Mouse (Mus musculus) small intestine, adult 2 months (tissue): ENCODE data around the gene Snx8. TPM values are rescaled to one million over a fixed set of nuclear protein-coding genes. Genes with fewer than 3 reads are reported as not detected.

Experiments used
- H3K27ac ChIP-seq: fragments of 200-500 bp; 2 replicates; pipeline ENCODE4 v1.5.1; 2012; ENCODE audit warnings: low read depth, low read length, control low read depth, inconsistent platforms; ENCODE audit not compliant: insufficient read depth
- H3K27me3 ChIP-seq: fragments of 200-500 bp; 2 replicates; pipeline ENCODE4 v1.6.1; 2012; ENCODE audit warnings: mild to moderate bottlenecking, moderate library complexity, low read length, inconsistent platforms; ENCODE audit not compliant: control insufficient read depth, insufficient read depth
- H3K36me3 ChIP-seq: fragments of 200-500 bp; 2 replicates; pipeline ENCODE4 v1.6.1; 2012; ENCODE audit warnings: mild to moderate bottlenecking, low read length, control low read depth, inconsistent platforms; ENCODE audit not compliant: control insufficient read depth, insufficient read depth
- H3K4me1 ChIP-seq: fragments of 200-500 bp; 2 replicates; pipeline ENCODE4 v1.6.1; 2012; ENCODE audit warnings: low read length, inconsistent platforms, mixed read lengths; ENCODE audit not compliant: control insufficient read depth, insufficient read depth, insufficient read length
- H3K4me3 ChIP-seq: fragments of 200-500 bp; 2 replicates; pipeline ENCODE4 v1.5.1; 2012; ENCODE audit warnings: low read depth, mild to moderate bottlenecking, control low read depth, inconsistent platforms, low read length, moderate library complexity
- CTCF ChIP-seq: fragments of 200-500 bp; IDR thresholded peaks from 2 replicates; pipeline ENCODE4 v1.5.1; 2012; ENCODE audit warnings: low read depth, mild to moderate bottlenecking, control low read depth, inconsistent platforms, low read length, moderate library complexity, mixed read lengths; ENCODE audit not compliant: insufficient replicate concordance, insufficient read length; ENCODE audit errors: extremely low read depth
- POLR2A ChIP-seq: fragments of 200-500 bp; IDR thresholded peaks from 2 replicates; pipeline ENCODE4 v1.6.1; 2012; ENCODE audit warnings: low read depth, mild to moderate bottlenecking, control low read depth, inconsistent platforms, low read length, moderate library complexity
- WGBS: fragments of 180-500 bp; shearing (Covaris S2); methylation state at CpG from one replicate; pipeline ENCODE4 v1.1.7; 2018; 5-methylcytosine and 5-hydroxymethylcytosine counted together
- polyA plus RNA-seq: library from polyadenylated mRNA; depleted of rRNA; stranded (reverse); fragments of >200 nt; gene quantifications from 2 replicates; pipeline ENCODE4 v1.2.3, GENCODE M21; 2012; rRNA removed

The Snx8 gene
- polyA plus RNA-seq, 1 experiment, result 6.6 TPM

- H3K36me3 ChIP-seq, result peaks cover 39% of the 10 kb centered on the region
- 96% methylated on average over 8 of the region's 8 CpGs for WGBS
- no peaks in the 10 kb centered on the region for H3K27me3 ChIP-seq
- no peak overlapping the region for H3K4me3 ChIP-seq
- H3K4me1 ChIP-seq, result no peaks in the 10 kb centered on the region
- H3K27ac ChIP-seq, result no peak overlapping the region
- no peak for TF ChIP-seq CTCF
- TF ChIP-seq POLR2A, result no peak
These were observed 83.0 kb downstream of the Snx8 start for GRCm38 (mm10) chr5:140306016-140306415.

- TF ChIP-seq POLR2A (no peak), CTCF (no peak)
- Histone ChIP-seq H3K36me3 (peaks cover 38% of the 10 kb centered on the region), H3K27ac (no peak overlapping the region), H3K27me3 (no peaks in the 10 kb centered on the region), H3K4me3 (no peak overlapping the region), H3K4me1 (no peaks in the 10 kb centered on the region)
- 92% methylated on average over 4 of the region's 4 CpGs for WGBS
These were observed 90.8 kb downstream of the Snx8 start for GRCm38 (mm10) chr5:140298291-140298690.

- 97% methylated on average over 1 of the region's 1 CpGs for WGBS
- no peak overlapping the region for H3K4me3 ChIP-seq
- no peak overlapping the region for H3K27ac ChIP-seq
- peaks cover 13% of the 10 kb centered on the region for H3K36me3 ChIP-seq
- no peaks in the 10 kb centered on the region for H3K27me3 ChIP-seq
- no peaks in the 10 kb centered on the region for H3K4me1 ChIP-seq
- TF ChIP-seq CTCF (peak; percentile 58; the same call in 1 of the 2 replicates), POLR2A (no peak)
These were observed 96.9 kb downstream of the Snx8 start for GRCm38 (mm10) chr5:140292152-140292551.

Other genes with a start within 250 kb of the Snx8 start
- 13.2 and 22.9 TPM in 2 replicates for gene Mad1l1, start 67.7 kb downstream of the Snx8 start, polyA plus RNA-seq
- gene Nudt1, start 67.6 kb downstream of the Snx8 start, polyA plus RNA-seq, result 5.6 and 11.0 TPM in 2 replicates
- gene Mrm2, start 57.4 kb downstream of the Snx8 start, polyA plus RNA-seq, result 3.2 and 4.3 TPM in 2 replicates
- 40.9 and 68.3 TPM in 2 replicates for gene Eif3b, start 30.1 kb upstream of the Snx8 start, polyA plus RNA-seq
- 0.04 TPM in 1 of 2 replicates, not detected in the other for gene Gm4869, start 56.4 kb upstream of the Snx8 start, polyA plus RNA-seq
- 10.5 and 10.6 TPM in 2 replicates for gene Chst12, start 116.3 kb upstream of the Snx8 start, polyA plus RNA-seq
- gene Grifin, start 175.8 kb upstream of the Snx8 start, polyA plus RNA-seq, result not detected in 2 replicates
- gene Lfng, start 218.1 kb upstream of the Snx8 start, polyA plus RNA-seq, result 25.6 and 29.9 TPM in 2 replicates